Mouse (Mus musculus) cerebellum, postnatal 14 days (tissue): ENCODE data around the gene Rbfox1.

Experiments
- DNase-seq, 2 experiments: peaks; one replicate each; pipeline ENCODE4 v3.0.0; 2021; ENCODE audit warnings: mixed read lengths in 2 of 2

Gene Rbfox1

DNA sequence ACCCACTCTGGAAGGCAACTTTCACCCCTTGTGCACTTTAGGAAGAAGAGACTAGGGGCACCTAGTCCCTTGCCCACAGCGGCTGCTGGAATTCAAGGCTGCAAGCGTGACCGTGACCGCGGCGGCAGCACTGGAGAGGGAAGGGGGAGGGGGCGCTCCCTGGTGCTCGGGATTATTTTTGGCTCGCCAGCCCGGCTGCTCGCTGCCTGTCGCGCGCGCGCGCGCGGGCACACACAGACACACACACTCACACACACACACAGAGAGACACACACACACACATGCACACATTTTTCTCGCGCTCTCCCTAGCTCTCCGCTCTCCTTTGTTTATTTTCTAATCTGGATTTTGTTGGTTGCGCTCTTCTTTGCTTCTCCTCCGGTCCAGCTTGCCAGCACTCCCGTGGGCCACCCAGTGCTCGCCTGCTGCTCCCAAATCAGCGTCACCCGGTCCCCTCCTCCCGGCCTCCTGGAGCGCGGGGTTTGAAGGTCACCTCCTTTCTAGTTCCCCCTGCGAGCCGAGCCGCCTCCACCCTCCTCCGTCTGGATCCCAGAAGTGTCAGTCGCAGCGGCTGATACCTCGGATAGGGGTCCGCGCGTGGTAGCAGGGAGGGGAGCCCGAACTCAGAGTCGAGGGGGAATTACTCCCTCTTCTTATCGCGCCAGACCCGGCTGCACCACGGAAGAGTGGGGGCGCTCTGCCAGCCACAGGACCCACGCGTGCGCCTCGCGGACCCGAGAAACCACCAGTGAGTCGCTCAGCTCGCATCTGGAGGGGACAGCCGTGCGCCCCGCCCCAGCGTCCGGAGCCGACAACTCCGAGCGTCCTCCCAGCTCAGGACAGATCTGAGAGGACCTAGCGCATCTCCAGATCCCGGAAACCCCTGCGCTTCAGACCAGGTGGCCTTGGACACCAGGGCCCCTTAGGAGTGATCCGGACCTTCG is at the start of gene Rbfox1:
Rbfox1 (plus strand) TSS at position 610 of the 944 bp plus-strand sequence.
- DNase-seq, result peak; percentile 78 to 80

DNA sequence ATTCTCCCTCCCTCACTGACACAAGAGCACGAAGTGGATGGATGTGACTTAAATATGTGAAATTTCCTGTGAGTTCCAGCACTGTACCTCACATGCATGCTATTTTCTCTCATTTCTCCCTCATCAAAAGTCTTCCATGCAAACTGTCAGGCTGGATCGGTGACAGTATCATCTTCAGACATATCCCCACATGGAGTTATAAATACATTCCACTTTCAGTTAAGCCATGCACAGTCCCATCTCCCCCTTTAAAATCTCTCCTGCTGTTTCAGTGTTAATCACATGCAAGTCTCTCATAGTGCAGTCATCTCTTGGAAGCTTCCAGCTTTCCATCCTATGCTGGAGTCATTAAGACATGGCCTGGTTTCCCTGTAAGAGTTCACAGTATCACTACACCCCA is 48.4 kb upstream of the Rbfox1 start:
- DNase-seq, result no peak

DNA sequence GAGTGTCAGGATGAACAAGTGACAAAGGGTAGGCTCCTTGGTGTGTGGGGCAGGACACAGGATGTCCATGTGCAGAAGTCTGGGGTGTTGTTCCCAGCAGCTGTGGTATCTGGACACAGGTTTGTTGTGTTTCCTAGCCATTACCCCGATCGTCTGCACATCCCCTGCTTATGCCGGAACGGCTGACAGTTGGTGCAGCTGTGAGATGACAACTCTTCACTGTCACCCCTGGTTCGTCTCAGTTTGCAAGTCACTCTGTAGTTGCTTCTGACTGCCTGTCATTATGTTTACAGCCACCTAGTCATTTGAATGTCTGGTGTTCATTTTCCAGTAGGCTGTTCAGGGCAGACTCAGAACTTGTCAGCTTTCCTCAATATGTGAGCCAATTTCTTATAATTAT is 44.0 kb upstream of the Rbfox1 start:
- no peak for DNase-seq

DNA sequence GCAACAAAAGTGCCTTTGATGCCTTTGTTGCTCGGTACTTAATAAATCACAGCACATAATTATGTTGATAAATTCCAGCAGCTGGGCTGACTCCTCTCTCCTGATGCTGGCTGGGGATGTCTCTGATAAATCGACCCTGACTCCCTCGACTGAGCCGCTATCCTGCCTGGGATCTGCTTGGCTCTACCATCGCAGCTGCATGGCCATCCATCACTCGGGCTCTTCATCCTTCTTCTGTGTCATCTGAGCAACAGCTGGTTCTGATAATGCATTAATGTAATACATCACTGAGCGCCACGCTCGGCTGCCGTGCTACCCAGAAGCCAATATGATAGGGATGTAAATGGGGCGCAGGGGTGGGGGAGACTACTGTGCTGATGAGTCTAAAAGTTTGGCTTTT is 39.5 kb upstream of the Rbfox1 start:
- DNase-seq, result no peak

DNA sequence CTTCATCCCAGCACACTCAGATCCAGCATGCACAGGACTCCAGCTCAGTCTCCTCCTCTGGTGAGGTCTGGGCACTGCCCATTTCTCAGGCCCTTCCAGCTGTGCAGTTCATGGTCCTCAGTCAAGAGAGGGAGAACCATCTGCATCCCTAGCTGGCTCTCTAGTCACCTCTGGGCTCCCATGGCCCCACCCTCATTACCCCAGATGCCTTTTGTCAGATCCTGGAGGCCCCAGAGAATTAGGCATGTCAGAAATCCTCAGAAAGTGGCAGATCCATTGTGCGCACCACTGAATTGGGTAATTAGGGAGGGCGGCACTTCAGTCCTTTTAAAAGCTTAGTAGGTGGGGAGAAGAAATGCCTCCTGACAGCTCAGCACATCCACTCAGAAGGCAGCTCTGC is 32.1 kb upstream of the Rbfox1 start:
- no peak for DNase-seq

DNA sequence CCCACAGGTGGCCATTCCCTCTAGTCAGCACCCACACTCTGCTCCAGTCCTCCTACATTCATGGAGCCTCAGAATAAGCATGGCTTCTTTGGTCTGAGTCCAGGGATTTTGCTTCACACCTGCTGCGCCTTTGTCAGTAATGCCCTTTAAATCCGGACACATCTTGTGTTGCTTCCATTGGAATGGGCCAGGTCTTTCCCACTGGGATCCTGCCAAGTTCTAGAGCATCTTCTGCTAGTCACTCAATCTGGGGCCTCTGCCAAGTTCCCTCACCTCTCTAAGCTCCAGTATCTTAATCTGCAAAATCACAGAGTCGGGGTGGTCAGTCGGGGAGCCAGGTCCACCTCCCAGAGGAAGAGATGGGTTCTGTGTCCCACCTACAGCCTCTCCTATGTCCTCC is 20.8 kb upstream of the Rbfox1 start:
- peak; percentile 69 to 70 for DNase-seq

DNA sequence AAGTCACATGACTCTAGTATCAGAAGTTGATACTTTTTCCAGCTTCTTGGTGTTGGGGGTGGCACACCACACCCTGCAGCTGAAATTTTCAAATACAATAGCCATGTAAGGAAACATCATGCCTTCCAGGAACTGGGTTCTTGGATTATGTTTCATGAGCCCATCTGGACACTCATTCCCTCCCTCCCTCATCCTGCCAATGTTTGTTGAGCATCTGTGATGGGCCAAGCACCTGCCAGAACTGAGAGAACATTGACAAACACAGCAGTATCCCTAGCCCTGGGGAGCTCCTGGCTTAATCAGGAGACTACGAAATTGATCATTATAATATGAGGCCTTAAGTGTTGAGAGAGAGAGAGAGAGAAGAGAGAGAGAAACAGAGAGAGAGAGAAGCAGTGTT is 18.2 kb upstream of the Rbfox1 start:
- DNase-seq, result peak in 1 of 2 experiments; percentile 32

DNA sequence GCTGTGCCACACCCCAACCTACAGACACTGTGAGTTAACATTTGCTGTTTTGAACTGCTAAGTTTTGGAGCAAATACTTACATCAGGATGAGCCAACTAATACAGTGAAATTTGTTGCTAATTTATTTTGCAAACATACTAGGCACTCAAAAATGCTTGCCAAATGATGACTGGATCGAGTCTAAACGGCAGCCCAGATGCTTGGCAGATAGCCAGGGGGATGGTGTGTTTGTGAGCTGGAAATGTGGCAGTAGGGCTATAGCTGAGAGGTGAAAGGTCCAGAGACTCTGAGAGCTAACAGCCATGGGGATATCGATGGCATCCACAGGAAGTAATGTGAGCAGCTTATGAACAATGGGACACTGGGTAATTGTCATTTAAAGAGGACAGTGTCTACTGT is 14.8 kb upstream of the Rbfox1 start:
- no peak for DNase-seq

DNA sequence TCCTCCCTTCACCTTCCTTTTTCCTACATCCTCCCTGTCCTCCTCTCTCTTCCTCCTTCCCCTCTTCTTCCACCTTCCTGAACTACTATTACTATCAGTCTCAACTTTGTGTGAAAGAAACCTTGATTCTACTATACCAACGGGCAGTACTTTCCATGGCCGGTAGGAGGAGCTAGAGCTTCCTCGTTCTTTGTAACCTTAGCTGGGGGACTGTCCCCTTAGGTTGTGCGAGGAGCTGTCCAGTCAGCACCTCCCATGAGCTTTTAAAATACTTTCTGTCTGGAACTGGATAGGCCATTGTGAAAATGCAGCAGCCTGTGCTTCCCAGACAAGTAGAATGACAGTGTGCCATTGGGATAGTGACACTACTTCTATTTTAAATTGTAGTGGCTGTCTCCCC is 3.3 kb upstream of the Rbfox1 start:
- DNase-seq, result peak; percentile 79 to 84

DNA sequence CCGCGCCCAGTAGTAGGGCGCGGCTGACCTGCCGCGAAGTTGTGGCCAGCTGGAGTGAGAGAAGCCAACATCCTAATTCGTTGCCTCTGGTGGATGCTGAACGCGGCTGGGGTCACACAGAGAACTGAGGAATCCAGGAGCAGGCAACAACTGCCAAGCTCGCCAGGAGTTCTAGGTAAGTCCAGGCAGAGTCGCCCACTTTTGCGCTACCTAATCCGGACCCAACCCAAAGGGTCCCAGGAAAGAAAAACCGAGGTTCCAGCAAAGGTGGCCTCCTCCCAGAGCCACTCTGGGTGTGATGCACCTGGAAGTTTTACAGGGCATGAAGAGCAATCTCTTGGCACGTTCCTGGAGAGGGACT is 515 bp downstream of the Rbfox1 start:
- DNase-seq, result no peak

DNA sequence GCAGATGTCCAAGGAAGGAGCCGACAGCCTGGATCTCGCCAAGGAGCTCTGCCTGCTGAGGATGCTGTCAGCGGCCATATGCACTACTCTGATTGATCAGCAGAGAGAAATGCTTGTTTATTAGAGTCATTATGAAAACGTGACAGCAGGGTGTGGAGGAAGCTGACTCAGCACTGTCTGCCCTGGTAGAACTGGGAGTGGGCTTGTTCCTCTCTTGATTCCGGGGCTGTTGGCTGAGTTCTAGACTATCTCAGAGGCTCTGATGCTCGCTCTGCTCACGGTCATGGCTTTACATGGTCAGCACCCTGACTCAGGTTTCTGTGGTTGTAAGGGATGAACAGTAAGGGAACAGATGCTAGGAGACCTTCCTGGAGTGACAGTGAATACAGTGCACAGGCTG is 10.4 kb downstream of the Rbfox1 start:
- no peak for DNase-seq

DNA sequence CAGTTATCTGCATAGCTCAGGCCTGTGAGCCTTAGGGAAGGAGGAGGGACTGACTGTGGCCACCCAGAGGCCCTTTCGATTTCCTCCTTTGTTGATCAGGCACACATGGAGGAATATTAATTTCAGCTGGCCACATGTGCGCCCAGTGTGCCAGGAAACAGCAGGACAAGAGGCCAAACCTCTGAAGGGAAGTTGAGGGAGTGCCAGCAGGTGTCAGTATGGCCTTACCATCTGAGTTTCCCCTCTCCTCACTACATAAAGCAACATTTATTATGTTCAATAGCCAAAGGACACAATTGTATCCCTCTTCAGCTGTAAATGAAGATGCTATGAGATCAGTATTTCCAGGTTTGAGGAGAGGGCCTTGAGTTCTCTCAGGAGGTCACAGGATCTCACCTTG is 13.2 kb downstream of the Rbfox1 start:
- DNase-seq, result no peak

DNA sequence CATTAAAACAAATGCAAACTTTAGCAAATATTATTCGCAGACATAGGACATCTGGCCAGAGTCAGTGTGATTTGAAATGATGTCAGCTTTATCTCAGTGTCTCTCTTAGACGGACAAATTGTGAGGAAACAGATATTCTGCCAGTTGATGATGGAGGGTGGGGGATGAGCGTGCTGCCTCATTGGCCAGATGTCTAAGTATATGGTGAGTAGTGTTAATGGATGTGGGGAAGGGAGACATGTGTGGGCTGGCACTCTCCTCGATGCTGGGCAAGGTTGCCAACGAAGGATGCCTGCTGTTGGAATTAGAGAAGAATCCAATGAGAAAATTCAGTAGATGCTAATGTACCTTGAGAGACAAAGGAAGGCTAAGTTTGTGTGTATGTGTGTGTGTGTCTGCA is 25.6 kb downstream of the Rbfox1 start:
- peak in 1 of 2 experiments; percentile 39 for DNase-seq

DNA sequence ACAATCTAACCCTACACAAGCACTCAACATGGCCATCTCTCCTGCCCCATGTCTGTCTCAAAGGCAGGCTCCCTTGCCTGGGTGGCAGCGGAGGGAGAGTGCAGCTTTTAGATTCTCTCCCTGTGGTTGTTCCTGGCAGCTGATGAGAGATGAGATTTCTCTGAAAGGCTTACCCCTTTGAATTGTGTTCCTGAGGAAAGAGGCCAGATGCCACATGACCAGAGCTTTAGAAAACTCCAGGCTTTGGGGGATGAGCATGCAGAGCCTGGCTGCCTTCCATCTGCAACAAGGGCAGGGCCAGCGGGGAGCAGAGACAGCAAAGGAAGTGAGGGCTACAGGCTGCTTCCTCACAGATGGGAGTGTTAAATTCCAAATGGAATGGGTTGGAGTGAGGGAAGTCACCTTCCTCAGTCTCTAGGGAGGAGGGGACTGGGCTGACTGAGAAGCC is 26.7 kb downstream of the Rbfox1 start:
- DNase-seq, result peak; percentile 90 to 92

DNA sequence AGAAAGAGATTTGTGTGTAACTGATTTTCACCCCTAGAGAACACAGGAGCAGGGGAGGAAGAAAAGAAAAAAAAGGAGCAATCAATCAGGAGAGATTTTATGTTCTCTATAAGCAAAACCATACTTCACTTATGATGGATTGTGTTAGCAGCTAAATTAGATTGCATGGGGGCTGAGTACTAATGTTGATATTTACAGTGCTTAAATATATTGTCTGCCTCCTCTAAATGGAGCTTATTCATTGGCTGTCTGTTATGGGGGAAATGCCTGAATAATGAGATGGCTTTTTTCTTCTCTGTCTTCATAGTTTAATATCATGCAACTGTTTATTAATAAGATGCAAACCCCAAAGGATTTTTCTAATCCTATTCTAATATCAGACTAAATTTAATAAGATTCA is 32.8 kb downstream of the Rbfox1 start:
- DNase-seq, result no peak

DNA sequence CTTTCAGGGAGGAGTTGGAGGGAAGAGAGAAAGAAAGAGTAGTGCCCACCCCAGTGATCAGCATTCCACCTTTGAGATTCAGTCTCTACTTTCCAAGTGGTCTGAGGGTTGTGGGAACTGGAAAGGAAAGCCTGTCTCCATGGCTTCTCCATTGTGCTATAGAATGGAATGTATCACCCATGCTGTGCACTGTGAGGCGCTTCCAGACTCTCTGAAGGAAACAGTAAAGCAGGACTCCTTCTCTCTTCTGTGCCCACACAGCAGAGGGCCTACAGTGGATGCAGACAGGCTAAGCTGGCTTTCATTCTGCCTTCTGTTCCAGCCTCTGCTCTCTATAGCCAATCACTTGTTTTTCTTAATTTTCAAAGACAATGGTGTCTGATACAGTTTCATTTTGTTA is 41.8 kb downstream of the Rbfox1 start:
- DNase-seq, result no peak

DNA sequence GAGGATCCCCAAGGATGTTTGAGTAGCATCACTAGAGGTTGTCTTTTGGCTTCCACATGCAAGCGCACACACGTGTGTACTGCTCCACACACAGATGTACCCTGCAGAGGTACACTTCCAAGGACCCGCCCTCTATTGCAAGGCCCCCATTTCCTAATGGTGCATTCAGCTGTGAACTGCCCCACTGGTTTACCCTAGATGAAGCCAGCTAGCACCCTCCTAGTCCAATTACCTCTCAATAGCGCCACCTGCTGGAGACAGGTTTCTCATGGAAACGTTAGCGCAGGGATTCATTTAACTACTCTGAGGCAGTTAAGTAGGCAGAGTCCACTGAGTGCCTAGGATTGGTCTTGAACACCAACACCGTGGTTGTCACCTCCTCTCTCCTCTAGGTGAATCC is 46.5 kb downstream of the Rbfox1 start:
- DNase-seq, result peak; percentile 91 to 96

DNA sequence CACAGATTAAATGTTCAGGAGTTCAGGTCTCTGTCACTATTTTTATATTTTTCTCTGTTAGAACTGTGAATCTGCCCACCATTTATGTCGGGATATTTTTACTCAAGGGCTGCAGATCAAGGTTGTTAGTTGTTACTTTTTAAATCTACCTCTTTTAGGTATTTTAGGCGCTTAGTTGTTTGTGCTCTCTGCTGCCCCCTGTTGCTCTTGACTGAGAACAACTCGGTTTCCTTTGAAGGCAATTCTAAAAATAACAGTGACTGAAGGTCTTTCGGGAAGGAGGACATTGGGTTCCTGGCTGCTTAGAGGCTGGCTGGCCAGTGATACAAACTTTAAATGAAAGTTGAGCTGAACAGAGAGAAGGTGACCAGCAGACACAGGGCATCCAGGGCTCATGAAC is 54.9 kb downstream of the Rbfox1 start:
- peak in 1 of 2 experiments; percentile 42 for DNase-seq

DNA sequence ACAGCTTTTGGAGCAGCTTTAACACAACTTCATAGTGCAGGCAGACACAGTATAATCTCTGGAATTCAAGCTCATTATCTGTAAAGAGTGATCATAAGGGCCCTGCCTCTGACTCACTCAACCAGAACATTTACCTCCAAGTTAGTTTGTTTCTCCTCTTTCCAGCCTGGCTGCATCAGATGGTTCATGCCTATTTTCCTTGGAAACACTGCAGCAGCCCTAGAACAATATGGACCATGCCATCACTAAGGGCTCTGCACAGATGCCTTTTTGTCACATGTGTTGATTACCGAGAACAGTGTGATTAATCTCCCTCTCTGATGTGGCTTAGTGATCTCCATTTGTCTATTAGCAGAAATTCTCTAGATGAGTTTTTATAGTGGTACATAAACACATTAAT is 60.5 kb downstream of the Rbfox1 start:
- no peak for DNase-seq

DNA sequence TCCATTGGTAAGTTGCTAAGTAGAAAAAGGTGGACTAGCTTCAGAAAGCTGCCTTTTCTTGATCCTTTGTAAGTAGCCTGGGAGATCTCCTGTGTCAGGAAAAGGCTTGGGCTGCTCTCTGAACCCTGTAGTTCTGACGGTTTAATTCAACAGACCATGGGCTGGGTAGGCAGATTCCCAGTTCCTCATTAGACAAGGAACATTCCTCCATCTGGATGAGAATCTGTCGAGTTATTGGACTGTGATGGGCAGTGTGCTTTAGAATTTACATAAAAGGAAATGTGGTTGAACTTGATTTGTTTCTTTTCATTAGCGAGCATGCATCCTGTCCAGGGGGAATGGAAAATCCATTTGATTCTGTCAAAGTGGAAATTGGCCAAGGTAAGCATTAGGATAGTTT is 68.0 kb downstream of the Rbfox1 start:
- DNase-seq, result no peak

DNA sequence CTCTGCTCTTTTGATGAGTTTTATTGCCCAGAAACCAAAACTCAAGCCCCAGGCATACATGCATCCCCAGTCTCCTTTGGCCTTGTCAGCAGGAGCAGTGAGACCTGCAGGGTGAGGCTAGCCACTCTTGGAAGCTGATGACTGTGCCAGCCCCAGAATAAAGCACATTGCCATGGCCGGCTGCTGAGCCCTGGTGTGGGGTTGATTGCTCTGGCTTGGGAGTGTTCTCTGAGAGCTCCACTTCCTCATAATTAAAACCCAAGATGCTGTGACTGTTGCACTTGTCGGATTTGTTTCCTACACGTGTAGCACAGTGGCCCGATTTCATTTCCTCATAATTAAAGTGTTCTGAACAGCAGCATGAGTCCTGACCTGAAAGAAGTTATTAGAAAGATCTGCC is 72.3 kb downstream of the Rbfox1 start:
- DNase-seq, result peak; percentile 10 to 15

DNA sequence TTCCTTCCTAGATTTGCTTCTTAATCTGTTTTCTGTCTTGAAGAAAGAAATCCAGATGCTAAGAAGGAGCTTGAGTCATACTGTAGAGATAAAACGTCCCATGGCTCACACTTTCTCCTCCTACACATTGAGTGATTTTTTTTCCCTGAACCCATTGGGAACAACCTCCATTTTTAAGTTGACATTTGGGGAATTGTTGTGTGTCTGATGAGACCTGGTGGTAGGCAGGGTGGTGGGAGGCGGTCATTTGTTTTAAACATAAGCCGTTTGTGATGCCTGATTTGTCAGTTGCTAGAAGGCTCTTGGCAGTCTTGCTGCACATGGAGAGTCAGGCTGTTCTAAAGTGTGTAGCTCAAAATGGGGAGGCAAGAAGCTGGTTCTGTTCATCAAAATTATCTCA is 76.6 kb downstream of the Rbfox1 start:
- peak; percentile 12 to 20 for DNase-seq

DNA sequence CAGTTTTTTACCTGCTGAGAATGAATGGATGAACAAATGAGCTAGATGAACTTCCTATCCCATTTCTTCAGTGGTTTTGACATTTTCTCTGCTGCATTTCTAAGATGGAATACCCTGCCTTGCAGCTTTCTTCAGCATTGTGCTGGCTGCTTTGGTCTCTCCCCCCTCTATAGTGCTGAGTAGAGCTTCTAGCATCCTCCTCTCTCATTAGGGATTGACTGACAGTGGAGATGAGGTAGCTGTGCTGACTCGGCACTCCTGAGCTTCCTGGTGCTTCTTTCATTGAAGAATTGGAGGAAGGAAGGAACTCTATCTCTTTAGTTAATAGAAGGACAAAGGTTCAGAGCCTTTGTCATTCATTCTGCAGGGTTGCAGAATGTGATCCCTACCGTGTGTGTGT is 89.0 kb downstream of the Rbfox1 start:
- DNase-seq, result no peak

DNA sequence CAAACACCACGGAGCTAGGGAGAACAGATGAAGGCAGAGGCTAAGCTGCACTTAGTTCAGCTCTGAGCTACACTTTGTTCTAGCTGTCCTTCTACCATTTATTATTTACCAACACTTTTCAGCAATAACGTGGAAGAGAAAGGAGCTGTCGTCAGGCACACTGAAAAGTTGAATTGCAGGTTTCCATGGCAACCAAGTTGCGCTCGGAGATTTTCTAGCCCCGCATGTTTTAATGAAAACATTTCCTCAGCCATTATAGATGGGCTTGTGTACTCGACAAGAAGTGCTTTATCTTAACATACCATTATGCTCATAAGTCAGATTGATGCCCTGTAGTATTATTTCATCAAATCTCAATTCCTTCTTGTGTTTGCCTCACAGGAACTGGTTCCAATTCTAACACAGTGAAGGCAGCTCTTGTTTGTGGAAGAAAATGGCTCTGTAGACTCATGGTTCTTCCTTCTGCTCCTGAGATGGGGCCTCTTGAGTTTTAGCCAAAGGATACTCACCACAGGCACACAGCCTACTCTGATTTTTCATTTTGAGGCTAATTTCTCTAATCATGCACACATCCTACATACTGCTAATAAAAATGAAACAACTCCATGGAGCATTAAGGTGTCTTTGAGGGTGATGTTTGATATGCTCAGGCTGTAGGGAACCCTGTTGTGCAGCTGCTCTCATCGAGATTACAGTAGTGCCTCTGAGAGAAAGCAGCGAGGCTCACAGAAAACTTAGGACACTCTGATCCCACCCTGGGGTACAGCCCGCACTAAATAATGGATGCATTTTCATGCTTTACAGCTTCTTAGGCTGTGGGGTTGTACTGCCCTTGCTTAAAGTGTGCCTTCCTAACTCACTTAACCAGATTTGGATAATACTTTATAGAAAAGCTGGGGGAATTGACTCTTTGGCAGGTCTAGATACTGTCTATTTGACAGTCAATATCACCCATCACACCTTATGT is 107.2 kb downstream of the Rbfox1 start:
- no peak for DNase-seq
